Mouse (Mus musculus): Measurements from ENCODE around the gene Rras2.

Rras2 gene

DNA sequence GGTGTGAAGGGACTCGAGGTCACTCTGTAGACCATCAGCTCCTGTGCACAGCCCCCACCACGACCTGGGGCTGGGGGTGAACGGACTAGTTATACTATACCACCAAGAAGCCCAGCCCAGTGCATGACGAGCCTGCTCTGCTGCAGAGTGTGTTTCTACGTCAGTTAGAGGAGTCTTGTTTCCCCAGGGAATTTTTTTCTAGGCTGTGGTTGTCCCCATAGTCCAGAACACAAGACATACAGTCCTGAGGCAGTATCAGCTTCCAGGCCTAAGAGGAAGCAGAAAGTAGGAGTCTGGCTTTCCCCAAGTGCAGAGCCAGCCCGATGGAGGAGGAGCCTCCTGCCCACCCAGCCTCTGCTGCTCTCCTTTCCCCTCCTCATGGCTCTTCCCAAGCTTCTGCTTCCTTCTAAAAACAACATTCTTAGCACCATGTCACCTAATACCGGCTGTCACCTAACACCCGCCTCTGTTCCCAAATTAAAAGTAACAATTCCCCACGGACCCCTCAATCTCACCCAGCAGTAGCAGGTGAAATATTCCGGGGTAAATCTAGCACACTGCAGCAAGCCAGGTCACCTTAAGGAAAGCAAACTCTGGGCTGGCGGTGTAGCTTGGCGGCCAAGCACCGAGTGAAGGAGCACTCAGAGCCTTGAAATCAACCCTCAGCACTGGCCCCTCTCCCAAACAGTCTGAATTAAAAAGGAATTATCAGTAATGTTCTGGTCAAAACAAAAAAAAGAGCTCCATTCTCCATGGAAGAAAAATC is 45.5 kb downstream of the Rras2 start:
- WGBS = 26% methylated on average over 13 of the region's 13 CpGs

DNA sequence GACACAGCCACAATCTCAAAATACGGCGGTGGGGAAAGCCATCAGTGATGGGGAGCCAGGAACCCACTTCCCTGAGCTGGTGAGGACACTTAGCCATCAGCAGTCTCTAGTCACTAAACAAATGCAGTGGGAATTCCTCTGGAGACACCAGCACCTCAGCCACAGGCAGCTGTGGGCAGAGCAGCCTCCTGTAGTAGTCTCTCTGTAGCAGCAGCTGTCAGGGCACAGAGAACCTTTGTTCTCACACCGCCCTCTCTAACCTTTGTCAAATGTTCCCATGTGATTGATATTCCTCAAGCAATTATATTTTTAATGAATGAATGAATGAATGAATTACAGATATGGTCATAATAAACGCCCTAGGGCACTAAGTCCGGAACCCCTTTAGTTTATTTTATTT is 46.2 kb downstream of the Rras2 start:
- 74% methylated on average over 5 of the region's 5 CpGs for WGBS

DNA sequence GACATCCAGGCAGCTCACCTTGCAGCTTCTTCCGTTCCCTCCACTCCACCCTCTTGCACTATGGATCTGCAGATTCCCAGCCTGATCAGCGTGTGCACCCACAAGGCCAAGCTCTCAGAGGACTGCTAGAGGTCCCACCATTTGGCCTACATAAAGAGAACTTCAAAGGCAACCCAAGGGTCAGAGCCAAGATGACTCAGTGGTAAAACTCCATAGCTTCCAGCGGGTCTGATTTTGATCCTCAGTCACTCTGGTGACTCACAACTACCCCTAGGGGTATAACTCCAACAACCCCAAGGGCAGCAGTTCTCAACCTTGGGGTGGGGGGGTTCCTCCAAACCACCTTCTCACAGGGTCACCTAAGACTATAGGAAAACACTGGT is 47.1 kb downstream of the Rras2 start:
- 88% methylated on average over 3 of the region's 3 CpGs for WGBS

DNA sequence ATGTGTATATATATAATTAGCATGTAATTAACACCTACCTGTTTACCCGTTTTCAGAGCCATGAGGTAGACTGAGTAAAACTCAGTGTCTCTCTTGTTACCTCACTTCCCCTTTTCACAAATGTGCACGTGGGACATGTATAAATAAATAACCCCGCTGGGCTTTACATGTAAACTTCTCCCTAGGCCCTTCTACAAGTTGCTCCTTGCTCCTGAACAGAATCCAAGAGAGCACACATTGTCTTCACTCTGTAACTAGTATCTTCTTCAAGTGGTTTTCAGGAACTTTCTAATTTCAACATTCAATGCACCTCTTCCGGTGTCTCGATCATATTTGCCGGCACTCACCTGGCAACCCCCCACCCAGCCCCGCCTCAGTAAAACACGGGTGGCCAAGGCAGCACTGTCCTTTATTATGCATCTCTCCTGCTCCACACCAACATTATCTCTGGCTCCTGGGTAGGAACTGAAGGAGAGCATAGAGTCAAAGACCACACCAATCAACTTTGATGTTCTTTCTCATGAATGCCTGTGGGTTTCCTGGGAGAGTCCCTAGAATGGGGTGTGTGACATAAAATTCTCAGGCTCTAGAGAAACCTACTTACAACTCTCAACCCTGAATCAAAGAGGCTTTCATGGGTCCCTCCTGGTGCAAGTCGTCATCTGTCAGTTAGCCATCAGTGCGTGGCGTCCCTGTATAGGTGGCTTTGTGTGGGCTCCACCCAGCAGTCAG is 47.7 kb downstream of the Rras2 start:
- 79% methylated on average over 11 of the region's 11 CpGs for WGBS

DNA sequence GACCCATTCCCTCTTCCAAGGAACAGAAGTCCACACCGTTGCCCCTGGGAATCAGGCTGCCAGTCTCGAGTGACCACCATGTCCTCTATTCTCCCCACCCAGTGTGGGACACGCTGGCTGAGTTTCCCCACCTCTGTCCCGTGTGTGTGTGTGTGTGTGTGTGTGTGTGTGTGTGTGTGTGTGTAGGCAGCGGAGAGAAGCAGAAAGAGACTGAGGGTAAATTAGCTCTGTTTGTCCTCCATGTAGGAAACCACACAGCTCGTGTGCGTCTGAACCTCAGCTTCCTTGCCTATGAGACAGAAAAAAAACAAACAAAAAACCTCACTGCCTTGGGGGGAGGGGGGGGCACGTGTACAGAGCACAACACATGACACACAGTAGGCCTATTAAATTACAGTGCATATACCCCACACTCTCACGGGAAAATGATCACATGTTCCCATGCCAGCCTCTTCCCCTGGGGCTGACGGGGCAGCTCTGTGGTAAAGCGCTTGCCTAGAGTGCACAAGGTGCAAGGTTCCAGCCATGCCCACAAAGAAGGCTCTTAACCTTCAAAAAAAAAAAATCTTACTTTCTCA is 48.5 kb downstream of the Rras2 start:
- 69% methylated on average over 11 of the region's 11 CpGs for WGBS

DNA sequence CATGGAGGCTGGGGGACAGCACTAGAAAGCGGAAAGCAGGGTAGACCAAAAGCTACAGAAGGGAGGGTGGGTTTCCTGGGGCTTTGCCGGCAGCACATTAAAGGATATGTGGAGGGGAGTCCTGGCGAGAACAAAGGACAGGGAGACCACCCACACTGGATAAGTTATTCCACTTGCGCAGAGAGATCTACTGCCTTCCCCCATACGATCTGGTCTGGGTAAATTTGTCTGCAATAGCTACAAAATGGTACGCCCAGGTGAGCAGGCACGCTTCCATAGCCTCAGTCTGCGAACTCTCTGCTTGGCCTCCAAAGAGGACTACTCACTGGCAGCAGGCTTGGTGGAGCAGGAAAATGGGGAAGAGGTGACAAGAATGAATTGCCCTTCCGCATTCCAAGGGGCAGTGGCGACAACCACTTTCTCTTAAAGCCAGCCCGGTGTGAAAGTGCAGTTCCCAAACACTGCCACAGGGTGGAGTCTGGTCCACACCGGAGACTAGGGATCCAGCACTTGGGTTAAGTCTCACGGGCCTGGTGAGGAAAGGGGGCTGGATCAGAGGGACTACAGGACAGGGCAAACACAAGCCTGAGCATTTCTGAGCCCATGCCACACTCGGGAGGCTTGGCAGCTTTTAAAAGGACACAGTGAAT is 50.9 kb downstream of the Rras2 start:
- WGBS = 8% methylated on average over 14 of the region's 14 CpGs

DNA sequence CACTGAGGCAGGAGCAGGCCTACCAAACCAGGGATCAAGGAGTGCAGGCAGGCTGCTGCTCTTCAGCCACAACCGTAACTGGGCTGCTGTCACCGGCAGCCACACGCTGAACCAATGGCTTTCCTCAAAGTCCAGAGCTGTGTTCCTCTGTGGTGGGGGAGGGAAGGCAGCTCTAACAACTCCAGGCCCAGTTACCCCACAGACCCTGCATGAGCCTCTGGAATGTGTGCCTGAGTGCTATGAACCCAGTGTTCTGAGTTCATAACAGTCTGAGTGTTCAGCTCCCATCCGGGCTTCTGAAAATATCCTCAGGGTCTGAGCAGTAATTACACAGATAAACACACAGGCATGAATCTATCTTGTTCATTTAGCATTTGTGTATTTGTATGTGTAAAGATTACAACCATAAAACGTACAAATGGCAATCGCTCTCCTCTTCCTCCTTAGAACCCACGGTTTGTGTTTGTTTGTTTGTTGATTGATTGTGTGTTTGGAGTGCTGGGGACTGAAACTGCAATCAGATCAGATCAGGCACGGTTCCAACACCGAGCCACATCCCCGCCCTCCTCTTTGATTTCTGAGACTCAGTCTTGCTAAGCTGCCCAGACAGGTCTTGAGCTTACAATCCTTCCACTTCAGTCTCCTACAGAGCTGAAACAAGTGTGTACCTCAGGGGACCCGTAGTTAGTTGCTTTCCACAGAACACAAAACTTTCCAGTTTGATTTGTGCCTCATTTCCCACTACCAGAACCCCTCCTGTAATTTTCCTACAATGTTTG is 52.0 kb downstream of the Rras2 start:
- WGBS = 43% methylated on average over 11 of the region's 11 CpGs

DNA sequence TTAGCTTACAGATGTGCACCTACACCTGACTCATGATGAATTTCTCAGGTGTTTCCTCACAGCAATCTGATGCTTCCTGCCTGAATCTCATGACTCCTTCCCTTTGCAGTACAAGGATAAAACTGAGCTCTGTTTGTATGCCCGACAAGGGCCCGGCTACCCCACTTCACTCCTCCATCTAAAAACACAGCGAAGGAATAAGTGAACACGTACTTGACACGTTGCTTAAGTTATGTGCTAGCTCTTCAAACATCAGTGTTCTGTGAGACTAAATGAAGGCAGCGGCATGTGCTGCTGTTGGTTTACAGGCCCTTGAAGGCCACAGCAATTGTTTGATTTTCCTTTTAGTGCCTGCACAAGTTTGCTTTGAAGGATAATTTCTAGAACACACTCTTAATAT is 53.6 kb downstream of the Rras2 start:
- WGBS = 55% methylated on average over 6 of the region's 6 CpGs

DNA sequence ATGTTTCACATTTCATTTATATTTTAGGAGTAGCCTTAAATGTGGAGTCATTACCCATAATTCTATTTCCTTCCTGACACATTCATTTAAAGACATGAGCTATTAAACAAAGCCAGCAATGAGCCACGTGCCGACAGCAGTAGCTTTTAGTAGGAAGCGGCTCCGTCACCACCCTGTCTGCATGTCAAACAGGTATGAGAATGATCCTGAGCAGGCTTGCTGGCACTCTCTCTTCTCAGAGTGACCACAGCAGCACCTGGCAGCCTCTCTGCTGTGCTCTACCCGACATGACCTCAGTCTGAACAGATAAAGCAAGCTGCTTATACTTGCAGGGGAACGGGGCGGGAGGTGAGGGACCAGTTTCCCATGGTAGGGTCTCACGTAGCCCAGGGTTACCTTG is 54.0 kb downstream of the Rras2 start:
- WGBS = 39% methylated on average over 8 of the region's 8 CpGs

DNA sequence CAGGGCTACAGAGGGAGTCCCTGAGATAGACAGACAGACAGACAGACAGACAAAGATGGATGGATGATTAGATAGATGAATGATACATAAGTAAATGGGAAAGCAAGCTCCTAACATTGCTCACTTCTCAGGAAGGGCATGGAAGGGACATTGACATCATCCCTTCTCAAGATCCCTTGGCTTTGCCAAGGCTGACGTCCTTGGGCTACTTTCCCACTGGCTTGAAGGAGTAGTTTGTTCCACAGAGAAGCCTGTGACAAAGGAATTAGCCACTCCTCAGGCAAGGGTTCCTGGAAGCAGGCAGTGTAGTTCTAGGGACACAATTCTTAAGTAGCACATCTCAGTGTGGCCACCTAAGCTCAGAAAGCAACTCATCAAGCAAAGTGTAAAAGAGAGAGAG is 55.1 kb downstream of the Rras2 start:
- WGBS = 27% methylated on average over 1 of the region's 1 CpGs

DNA sequence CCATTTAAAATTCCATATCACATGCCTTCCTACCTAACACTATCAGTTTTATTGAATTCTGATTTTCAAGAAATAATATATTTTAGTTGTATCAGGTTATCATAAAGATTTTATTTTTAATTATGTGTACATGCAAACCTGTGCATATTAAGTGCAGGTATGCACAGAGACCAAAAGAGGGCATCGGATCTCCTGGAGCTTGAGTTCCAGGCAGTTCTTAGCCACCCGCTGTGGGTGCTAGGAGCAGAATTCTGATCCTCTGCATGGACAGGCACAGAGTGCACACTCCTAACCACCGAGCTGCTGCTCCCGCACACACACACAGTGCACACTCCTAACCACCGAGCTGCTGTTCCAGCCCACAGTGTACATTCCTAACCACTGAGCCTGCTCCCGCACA is 57.1 kb downstream of the Rras2 start:
- WGBS = 95% methylated on average over 6 of the region's 6 CpGs

DNA sequence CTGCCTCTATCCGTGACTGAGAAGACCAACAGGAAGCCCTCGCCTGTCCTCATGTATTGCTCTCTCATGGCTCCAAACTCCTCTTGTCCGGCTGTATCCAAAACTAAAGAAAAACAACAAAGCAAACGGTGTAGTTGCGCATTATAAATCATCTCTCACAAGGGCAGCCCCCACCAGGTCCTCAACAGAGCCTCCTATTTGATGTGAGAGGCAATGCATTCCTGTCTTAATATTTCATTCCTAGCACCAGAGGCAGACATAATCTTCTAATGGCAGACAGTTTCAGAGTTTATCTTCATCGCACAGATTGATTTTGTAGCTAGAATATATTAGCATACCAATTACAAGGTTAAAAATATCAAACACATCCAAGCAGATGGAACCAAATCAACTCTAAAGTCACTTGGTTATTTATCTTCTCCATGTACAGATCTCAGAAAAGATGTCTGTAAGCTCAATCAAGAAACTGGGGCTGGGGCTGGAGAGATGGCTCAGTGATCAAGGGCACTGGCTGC is 58.6 kb downstream of the Rras2 start:
- 59% methylated on average over 6 of the region's 6 CpGs for WGBS

DNA sequence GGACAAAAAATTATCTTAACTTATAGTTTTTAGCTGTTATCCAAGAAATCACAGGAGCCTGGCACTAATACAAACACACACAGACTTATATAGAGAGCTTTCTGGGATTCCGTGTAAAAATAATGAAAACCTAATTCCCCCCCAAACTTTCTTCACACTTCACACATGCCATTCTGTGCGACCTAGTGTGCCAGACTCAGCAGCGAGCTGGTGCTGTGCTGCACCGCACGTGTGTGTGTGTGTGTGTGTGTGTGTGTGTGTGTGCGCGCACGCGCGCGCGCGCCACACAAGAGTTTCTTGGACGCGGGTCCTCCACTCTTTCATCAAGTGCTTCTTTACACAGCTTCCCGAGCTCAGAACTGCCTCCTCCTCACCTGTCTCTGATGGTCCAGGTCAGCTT is 59.4 kb downstream of the Rras2 start:
- WGBS = 67% methylated on average over 16 of the region's 16 CpGs

DNA sequence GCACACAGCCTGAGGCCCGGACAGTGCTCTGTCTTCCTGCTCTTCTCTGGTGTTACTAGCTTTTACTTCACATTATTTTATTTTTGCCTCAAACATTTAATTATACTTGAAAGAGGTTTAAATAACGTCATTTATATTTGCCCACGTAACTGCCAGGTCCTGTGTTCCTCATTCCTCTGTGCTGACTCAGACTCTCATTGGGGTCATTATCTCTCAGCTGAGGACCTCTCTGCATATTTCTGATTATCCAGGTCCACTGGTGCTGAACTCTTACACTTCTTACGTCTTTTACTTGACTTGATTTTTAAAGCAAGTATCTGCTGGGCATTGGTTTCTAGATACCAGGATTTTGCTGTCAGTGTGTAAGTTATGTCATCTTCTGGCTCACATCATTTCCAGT is 63.9 kb downstream of the Rras2 start:
- WGBS = 75% methylated on average over 4 of the region's 4 CpGs

DNA sequence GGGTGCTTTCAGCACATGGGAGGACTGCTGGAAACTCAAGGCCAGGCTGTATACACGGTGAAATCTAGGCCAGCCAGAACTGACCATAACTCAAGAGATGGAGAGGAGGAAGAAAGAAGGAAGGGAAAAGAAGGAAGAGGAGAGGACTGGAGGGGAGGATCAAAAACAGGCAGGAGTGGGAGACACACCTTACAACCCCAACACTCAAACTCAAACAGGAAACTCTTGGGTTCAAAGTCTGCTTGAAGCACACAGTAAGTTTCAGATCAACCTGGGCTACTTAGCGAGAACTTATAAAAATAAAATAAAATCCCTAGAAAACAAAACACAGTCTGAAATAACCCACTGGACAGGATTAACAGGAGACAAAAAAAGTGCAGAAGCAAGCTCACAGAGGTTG is 71.8 kb downstream of the Rras2 start:
- WGBS = 79% methylated on average over 2 of the region's 2 CpGs

DNA sequence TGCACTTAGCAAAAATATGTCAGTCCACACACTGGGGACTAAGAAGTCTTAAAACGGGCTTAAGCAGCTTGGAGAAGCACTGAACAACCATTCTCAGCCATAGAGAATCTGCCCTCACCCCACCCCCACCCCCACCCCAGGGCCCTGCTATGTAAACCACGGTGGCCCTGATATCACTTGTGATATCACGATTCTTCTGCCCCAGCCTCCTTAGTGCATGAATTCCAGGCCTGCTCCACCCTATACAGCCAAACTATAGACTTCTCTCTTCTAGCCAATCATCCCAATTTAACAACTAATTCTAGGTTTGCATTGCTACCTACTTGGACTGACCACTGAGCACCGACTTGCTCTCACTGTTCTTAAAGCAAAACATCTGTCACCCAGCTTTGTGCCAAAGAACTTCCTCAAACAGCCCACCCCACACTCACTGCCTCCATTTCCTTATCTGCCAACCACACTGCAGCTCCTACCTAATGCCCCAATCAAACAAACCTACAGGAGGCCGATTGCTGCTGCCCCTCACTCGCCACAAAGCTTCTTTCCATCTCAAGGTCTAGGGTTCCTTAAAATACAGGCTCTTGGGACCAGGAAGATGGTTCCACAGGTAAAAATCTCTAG is 73.5 kb downstream of the Rras2 start:
- WGBS = 56% methylated on average over 6 of the region's 6 CpGs

DNA sequence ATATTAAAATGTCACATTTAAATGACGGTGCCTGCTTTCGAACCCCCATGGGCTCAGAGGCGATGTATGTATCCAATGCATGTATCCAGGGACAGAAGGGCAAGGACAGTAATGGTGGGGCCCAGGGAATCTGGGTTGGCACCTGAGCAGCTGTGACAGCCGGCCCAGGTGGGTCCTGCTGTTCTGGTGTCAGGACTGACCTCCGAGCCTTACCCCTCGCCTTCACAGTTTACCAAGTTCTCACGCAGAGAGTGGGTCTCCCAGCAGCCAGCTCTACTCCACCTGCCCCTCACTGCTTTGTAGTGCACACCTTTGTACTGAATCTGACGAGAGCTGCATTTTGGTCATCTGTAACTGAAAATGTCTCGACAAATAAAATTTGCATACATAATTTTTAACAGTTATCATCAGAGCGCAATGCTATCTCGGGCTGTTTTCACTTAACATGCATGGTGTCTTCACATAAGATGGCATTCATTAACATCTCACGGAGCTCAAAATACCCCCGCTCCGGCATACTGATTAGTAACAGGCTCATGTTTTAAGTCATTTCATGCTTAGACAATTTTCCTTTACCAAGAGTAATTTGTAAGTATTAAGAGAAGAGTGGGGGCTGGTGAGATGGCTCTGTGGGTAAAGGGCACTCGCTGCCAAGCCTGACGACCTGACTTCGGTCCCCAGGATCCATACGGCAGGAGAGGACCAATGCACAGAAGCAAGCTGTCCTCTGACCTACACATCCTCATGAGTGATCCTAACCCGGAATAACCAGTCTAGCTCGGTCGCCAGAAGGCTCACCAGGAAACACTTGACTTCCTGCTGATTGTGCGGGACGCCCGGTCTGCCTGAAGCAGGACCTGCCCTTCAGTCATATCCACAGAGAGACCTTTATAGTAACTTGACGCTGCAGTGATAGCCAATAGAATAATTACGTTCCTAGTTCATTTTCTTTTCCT is 74.3 kb downstream of the Rras2 start:
- WGBS = 57% methylated on average over 26 of the region's 26 CpGs

DNA sequence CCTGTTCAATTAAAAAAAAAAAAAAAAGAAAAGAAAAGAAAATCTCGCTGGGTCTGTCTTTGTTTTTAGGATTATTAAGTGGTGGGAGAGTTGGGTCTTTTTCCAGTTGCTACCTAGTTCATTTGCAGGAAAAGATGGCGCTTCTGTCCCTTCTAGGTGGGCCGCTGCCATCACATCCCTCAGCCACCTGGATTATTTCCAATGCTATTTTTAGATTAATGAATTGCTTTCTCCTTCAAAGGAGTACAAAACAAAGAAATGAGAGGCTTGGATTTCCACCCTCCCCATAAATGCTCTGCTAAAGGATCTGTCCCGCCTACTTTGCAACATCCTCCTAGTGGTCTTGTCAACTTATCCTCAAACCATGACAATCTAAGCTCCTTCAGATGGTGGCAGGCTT is 76.2 kb downstream of the Rras2 start:
- 62% methylated on average over 4 of the region's 4 CpGs for WGBS

DNA sequence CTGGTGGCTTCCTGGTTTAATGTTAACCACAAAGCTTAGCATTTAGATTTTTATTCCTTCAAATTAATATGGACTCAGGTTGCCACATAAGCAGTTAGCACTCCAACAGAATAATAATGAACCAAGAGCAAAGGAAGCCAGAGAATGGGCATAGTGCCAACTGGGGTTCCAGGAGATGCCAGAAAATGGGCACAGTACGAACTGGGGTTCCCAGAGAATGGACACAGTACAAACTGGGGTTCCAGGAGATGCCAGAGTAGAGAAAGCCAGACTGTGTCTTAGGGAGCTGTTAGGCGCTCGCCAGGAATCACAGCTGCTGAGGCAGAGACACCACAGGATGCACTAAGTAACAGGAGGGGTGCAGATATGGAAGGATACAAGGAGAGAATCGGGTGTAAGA is 80.3 kb downstream of the Rras2 start:
- WGBS = 58% methylated on average over 4 of the region's 4 CpGs

DNA sequence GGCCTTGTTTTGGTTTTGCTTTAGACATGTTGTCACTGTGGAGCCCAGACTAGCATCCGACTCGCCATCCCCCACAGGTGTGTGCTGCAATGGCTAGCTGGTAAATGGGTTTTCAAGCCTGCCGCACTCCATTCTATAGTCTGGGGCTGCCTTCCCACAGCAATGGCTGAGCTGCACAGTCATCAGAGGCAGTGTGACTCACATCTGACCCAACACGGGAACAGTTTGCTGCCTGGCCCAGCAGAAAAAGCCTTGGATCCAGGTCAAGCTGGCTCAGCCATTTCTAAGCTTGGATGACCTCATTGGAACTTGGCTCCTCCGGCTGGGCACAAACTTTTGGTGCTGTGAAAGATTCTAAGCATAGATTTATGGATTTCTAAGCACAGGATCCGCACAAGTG is 88.0 kb downstream of the Rras2 start:
- 55% methylated on average over 6 of the region's 6 CpGs for WGBS

Data from cerebral cortex, adult 2 months (tissue).